Mouse (Mus musculus): ENCODE results near the gene Bad. TPM values are rescaled to one million over a fixed set of nuclear protein-coding genes. Genes with fewer than 3 reads are reported as not detected.
A peak's percentile ranks its signal among the peaks of the same experiment; 100 is the strongest.

Gene Bad
- polyA plus RNA-seq, 2 experiments: 22.8 to 25.7 TPM

GRCm38 (mm10) chr19:6937541-6938465, 3.9 kb upstream of the Bad start:
- H3K9me3 ChIP-seq (ENCODE audit: control insufficient read depth, low read length): no peaks in the 10 kb centered on the region
- no peak overlapping the region for H3K27ac ChIP-seq
- no peak for ATAC-seq (ENCODE audit: insufficient read depth)
- DNase-seq (ENCODE audit: low read depth in 3 of 3, low spot score in 3 of 3): no peak
- no peak overlapping the region for H3K9ac ChIP-seq (replicated peaks)
- peaks cover 3 to 5% of the 10 kb centered on the region in 2 experiments for H3K4me1 ChIP-seq (replicated peaks; ENCODE audit: control insufficient read depth in 2 of 2, insufficient read depth in 2 of 2, low read length in 1 of 2)
- 71% methylated on average over 16 of the region's 16 CpGs for WGBS (ENCODE audit: insufficient replicate concordance)
- H3K4me3 ChIP-seq (ENCODE audit: insufficient read depth in 1 of 2, low read depth in 2 of 2, low read length in 2 of 2): no peak overlapping the region
- no peak overlapping the region for H3K4me2 ChIP-seq (ENCODE audit: low read depth)
- no peaks in the 10 kb centered on the region for H3K36me3 ChIP-seq (replicated peaks; ENCODE audit: control insufficient read depth, insufficient read depth, low read depth)
- TF ChIP-seq CTCF (IDR thresholded peaks at IDR 0.05; ENCODE audit: low read depth) (no peak), EP300 (IDR thresholded peaks at IDR 0.05; ENCODE audit: low read depth) (no peak)
- peaks cover 32% of the 10 kb centered on the region for H3K27me3 ChIP-seq (ENCODE audit: control insufficient read depth, insufficient read depth, low read length)

- Histone ChIP-seq H3K36me3 (replicated peaks; ENCODE audit: control insufficient read depth, insufficient read depth, low read depth) (no peaks in the 10 kb centered on the region), H3K4me1 (replicated peaks; ENCODE audit: control insufficient read depth in 2 of 2, insufficient read depth in 2 of 2, low read length in 1 of 2) (peaks cover 3 to 8% of the 10 kb centered on the region in 2 experiments), H3K4me3 (ENCODE audit: insufficient read depth in 1 of 2, low read depth in 2 of 2, low read length in 2 of 2) (no peak overlapping the region), H3K27me3 (ENCODE audit: control insufficient read depth, insufficient read depth, low read length) (peaks cover 17% of the 10 kb centered on the region), H3K27ac (no peak overlapping the region), H3K9me3 (ENCODE audit: control insufficient read depth, low read length) (no peaks in the 10 kb centered on the region), H3K4me2 (ENCODE audit: low read depth) (no peak overlapping the region), H3K9ac (replicated peaks) (no peak overlapping the region)
- ATAC-seq (ENCODE audit: insufficient read depth): no peak
- 79% methylated on average over 20 of the region's 20 CpGs for WGBS (ENCODE audit: insufficient replicate concordance)
- TF ChIP-seq EP300 (IDR thresholded peaks at IDR 0.05; ENCODE audit: low read depth) (no peak), CTCF (IDR thresholded peaks at IDR 0.05; ENCODE audit: low read depth) (no peak)
- DNase-seq (ENCODE audit: low read depth in 3 of 3, low spot score in 3 of 3): no peak
These were observed 2.3 kb upstream of the Bad start for GRCm38 (mm10) chr19:6939106-6940002.

- ATAC-seq (ENCODE audit: insufficient read depth) (no peak), DNase-seq (ENCODE audit: low read depth in 3 of 3, low spot score in 3 of 3) (no peak)
- H3K27ac ChIP-seq: no peak overlapping the region
- H3K36me3 ChIP-seq (replicated peaks; ENCODE audit: control insufficient read depth, insufficient read depth, low read depth): no peaks in the 10 kb centered on the region
- no peak for TF ChIP-seq EP300 (IDR thresholded peaks at IDR 0.05; ENCODE audit: low read depth)
- TF ChIP-seq CTCF (IDR thresholded peaks at IDR 0.05; ENCODE audit: low read depth): no peak
- peak overlapping the region; percentile 89 for H3K4me2 ChIP-seq (ENCODE audit: low read depth)
- peak overlapping the region; percentile 67 to 77 for H3K4me3 ChIP-seq (ENCODE audit: insufficient read depth in 1 of 2, low read depth in 2 of 2, low read length in 2 of 2)
- H3K27me3 ChIP-seq (ENCODE audit: control insufficient read depth, insufficient read depth, low read length): peaks cover 3% of the 10 kb centered on the region
- 23% methylated on average over 28 of the region's 29 CpGs for WGBS (ENCODE audit: insufficient replicate concordance)
- peak overlapping the region; percentile 80 for H3K9ac ChIP-seq (replicated peaks)
- H3K9me3 ChIP-seq (ENCODE audit: control insufficient read depth, low read length): no peaks in the 10 kb centered on the region
- peaks cover 3 to 8% of the 10 kb centered on the region in 2 experiments for H3K4me1 ChIP-seq (replicated peaks; ENCODE audit: control insufficient read depth in 2 of 2, insufficient read depth in 2 of 2, low read length in 1 of 2)
These were observed 987 bp upstream of the Bad start for GRCm38 (mm10) chr19:6940396-6941351.

- Histone ChIP-seq H3K4me1 (replicated peaks; ENCODE audit: control insufficient read depth in 2 of 2, insufficient read depth in 2 of 2, low read length in 1 of 2) (peaks cover 3 to 8% of the 10 kb centered on the region in 2 experiments), H3K9ac (replicated peaks) (peak within 1 kb of the TSS; percentile 80), H3K36me3 (replicated peaks; ENCODE audit: control insufficient read depth, insufficient read depth, low read depth) (no peaks in the 10 kb centered on the region), H3K27ac (peak within 1 kb of the TSS; percentile 63), H3K27me3 (ENCODE audit: control insufficient read depth, insufficient read depth, low read length) (no peaks in the 10 kb centered on the region), H3K4me2 (ENCODE audit: low read depth) (peak within 1 kb of the TSS; percentile 89), H3K4me3 (ENCODE audit: insufficient read depth in 1 of 2, low read depth in 2 of 2, low read length in 2 of 2) (peak within 1 kb of the TSS; percentile 77 to 92), H3K9me3 (ENCODE audit: control insufficient read depth, low read length) (no peaks in the 10 kb centered on the region)
- DNase-seq (ENCODE audit: low read depth in 3 of 3, low spot score in 3 of 3): peak; percentile 89 to 90 (median 89)
- WGBS (ENCODE audit: insufficient replicate concordance): under 1% methylated on average over 27 of the region's 27 CpGs
- TF ChIP-seq EP300 (IDR thresholded peaks at IDR 0.05; ENCODE audit: low read depth) (no peak), CTCF (IDR thresholded peaks at IDR 0.05; ENCODE audit: low read depth) (no peak)
- ATAC-seq (ENCODE audit: insufficient read depth): peak; percentile 88
These were observed 609 bp downstream of the Bad start, which contains the start of gene Gpr137 for GRCm38 (mm10) chr19:6942249-6942691. Gene Gpr137, minus strand, starts transcription at chr19:6942480.

Data from liver, embryonic 14.5 days (tissue).